Comparison of ENCODE assay signal across 10 mouse cellular contexts in genomic region chr13:105444238-105444894, GRCm38 (mm10). TPM values are rescaled to one million over a fixed set of nuclear protein-coding genes. Genes with fewer than 3 reads are reported as not detected.
DNase-seq lines count a peak whose midpoint lies in the region; ATAC-seq and TF ChIP-seq lines count a peak whose summit lies in the region.
"Had no signal": no experiment of that assay in that cellular context is flagged by ENCODE, and none has a peak within 500 bp of the region (broad histone marks: within the 10 kb centered on the region; RNA-seq: fewer than 3 reads in every experiment).

No protein-coding gene starts in this region.

- no peak overlapping the region for H3K27ac ChIP-seq in kidney, embryonic 15.5 days
- no peak overlapping the region for H3K27ac ChIP-seq in kidney, embryonic 16.5 days (ENCODE audit: low read length)
- H3K27ac ChIP-seq in forebrain, postnatal 0 days (ENCODE audit: low read depth, low read length) = no peak overlapping the region
- H3K27ac ChIP-seq in heart, embryonic 11.5 days (ENCODE audit: low read depth, low read length) = no peak overlapping the region

- H3K4me3 ChIP-seq in kidney, embryonic 15.5 days (replicated peaks) = no peak overlapping the region
- no peak overlapping the region for H3K4me3 ChIP-seq in kidney, embryonic 16.5 days (ENCODE audit: low read length)
- H3K4me3 ChIP-seq in forebrain, postnatal 0 days (ENCODE audit: low read depth, low read length) = peak overlapping the region; percentile 54
- no peak overlapping the region for H3K4me3 ChIP-seq in heart, embryonic 11.5 days (ENCODE audit: low read depth, low read length)

- H3K36me3 ChIP-seq in kidney, embryonic 15.5 days = no peaks in the 10 kb centered on the region
- no peaks in the 10 kb centered on the region for H3K36me3 ChIP-seq in kidney, embryonic 16.5 days (ENCODE audit: insufficient read depth, low read length)
- H3K36me3 ChIP-seq in forebrain, postnatal 0 days (ENCODE audit: insufficient read depth) = no peaks in the 10 kb centered on the region
- no peaks in the 10 kb centered on the region for H3K36me3 ChIP-seq in heart, embryonic 11.5 days (ENCODE audit: control insufficient read depth, insufficient read depth, low read length)

- no peak overlapping the region for H3K9ac ChIP-seq in kidney, embryonic 15.5 days
- H3K9ac ChIP-seq in kidney, embryonic 16.5 days (replicated peaks; ENCODE audit: low read length) = no peak overlapping the region
- H3K9ac ChIP-seq in forebrain, postnatal 0 days = peak overlapping the region; percentile 55
- H3K9ac ChIP-seq in heart, embryonic 11.5 days (ENCODE audit: low read depth, low read length) = no peak overlapping the region

- no peak overlapping the region for H3K4me2 ChIP-seq in kidney, embryonic 15.5 days
- no peak overlapping the region for H3K4me2 ChIP-seq in kidney, embryonic 16.5 days (replicated peaks; ENCODE audit: low read depth, low read length)
- H3K4me2 ChIP-seq in forebrain, postnatal 0 days (ENCODE audit: low read depth) = peak overlapping the region; percentile 97
- H3K4me2 ChIP-seq in heart, embryonic 11.5 days = no peak overlapping the region

- 1% methylated on average over 39 of the region's 39 CpGs for WGBS in kidney, embryonic 15.5 days
- WGBS in kidney, embryonic 16.5 days = 1% methylated on average over 39 of the region's 39 CpGs
- under 1% methylated on average over 39 of the region's 39 CpGs for WGBS in forebrain, postnatal 0 days
- 2% methylated on average over 39 of the region's 39 CpGs for WGBS in heart, embryonic 11.5 days (ENCODE audit: insufficient replicate concordance)

- no peaks in the 10 kb centered on the region for H3K9me3 ChIP-seq in kidney, embryonic 15.5 days (replicated peaks)
- no peaks in the 10 kb centered on the region for H3K9me3 ChIP-seq in kidney, embryonic 16.5 days (ENCODE audit: low read length)
- H3K9me3 ChIP-seq in forebrain, postnatal 0 days (ENCODE audit: low read length) = no peaks in the 10 kb centered on the region
- H3K9me3 ChIP-seq in heart, embryonic 11.5 days (replicated peaks; ENCODE audit: control insufficient read depth, low read length) = no peaks in the 10 kb centered on the region

- intact Hi-C loops in left cerebral cortex, postnatal 36 days (cut with DNase I) = loop anchor here (5.0 kb wide), 2 partner anchors 838 to 1473 kb away; no protein-coding TSS in a partner anchor

- peak; percentile 18; the same call in 1 of the 2 replicates for ATAC-seq in kidney, embryonic 15.5 days (replicated peaks; ENCODE audit: low FRiP score)
- ATAC-seq in kidney, embryonic 16.5 days (ENCODE audit: low FRiP score, low TSS enrichment) = no peak; the same call in 1 of the 2 replicates
- peak; percentile 48 for ATAC-seq in forebrain, postnatal 0 days
- no peak for ATAC-seq in heart, embryonic 11.5 days (replicated peaks; ENCODE audit: insufficient number of reproducible peaks, low FRiP score, low TSS enrichment)

- H3K4me1 ChIP-seq in kidney, embryonic 15.5 days = no peaks in the 10 kb centered on the region
- no peaks in the 10 kb centered on the region for H3K4me1 ChIP-seq in kidney, embryonic 16.5 days (ENCODE audit: insufficient read depth, low read length)
- peaks cover 3% of the 10 kb centered on the region; the same call in 1 of the 2 replicates for H3K4me1 ChIP-seq in forebrain, postnatal 0 days (ENCODE audit: insufficient read depth)
- H3K4me1 ChIP-seq in heart, embryonic 11.5 days (ENCODE audit: control insufficient read depth, insufficient read depth, low read length) = no peaks in the 10 kb centered on the region

- peaks cover 52% of the 10 kb centered on the region for H3K27me3 ChIP-seq in kidney, embryonic 15.5 days
- H3K27me3 ChIP-seq in kidney, embryonic 16.5 days (ENCODE audit: insufficient read depth, low read length) = peaks cover 46% of the 10 kb centered on the region
- peaks cover 11% of the 10 kb centered on the region; the same call in 1 of the 2 replicates for H3K27me3 ChIP-seq in forebrain, postnatal 0 days (ENCODE audit: insufficient read depth, low read length)
- H3K27me3 ChIP-seq in heart, embryonic 11.5 days (ENCODE audit: control insufficient read depth, insufficient read depth, low read length) = peaks cover 45% of the 10 kb centered on the region

- no peak for TF ChIP-seq CTCF in forebrain, postnatal 0 days (IDR thresholded peaks at IDR 0.05; ENCODE audit: low read depth)

- peak; percentile 34 for DNase-seq in forebrain, postnatal 0 days
- DNase-seq in left cerebral cortex, postnatal 36 days (ENCODE audit: low spot score in 2 of 2) = peak; percentile 55 to 67
- DNase-seq in right cerebral cortex, adult 18-20 months = peak; percentile 20
- DNase-seq in adipocyte (ENCODE audit: low spot score) = no peak
- no peak for DNase-seq in heart, postnatal 4 days
- DNase-seq: gastrocnemius, postnatal 36 days had no signal

RNA-seq across cellular contexts. Expression of gene Htr1a, which starts 0.9 kb away (rescaled TPM):
- 0.04 TPM in 1 of 2 replicates, not detected in the other for polyA plus RNA-seq in kidney, embryonic 15.5 days (2015; fragmentation: Nextera tagmentation; extraction: Ambion mirVana)
- polyA plus RNA-seq in kidney, embryonic 16.5 days (2015; fragmentation: Nextera tagmentation; extraction: Ambion mirVana) = not detected in 2 replicates
- 7.5 and 8.4 TPM in 2 replicates for total RNA-seq in forebrain, postnatal 0 days (2014; rRNA removed)
- polyA plus RNA-seq in forebrain, postnatal 0 days (2015; fragmentation: Nextera tagmentation; extraction: Ambion mirVana) = 3.1 and 4.7 TPM in 2 replicates
- total RNA-seq in left cerebral cortex, postnatal 36 days (2021) = 10 to 100 TPM; 12.7 to 15.2 TPM
- not detected in 2 replicates for polyA plus RNA-seq in heart, embryonic 11.5 days (2014; fragmentation: Nextera tagmentation; extraction: Ambion mirVana)
- total RNA-seq in heart, postnatal 4 days (2021) = not detected
- total RNA-seq: gastrocnemius, postnatal 36 days; MEL had no signal

Comparison
In these comparisons a context has a peak if more than half of its experiments do, and no peak if none do; other contexts are left out.
1. ATAC-seq: peak in kidney, embryonic 15.5 days (single experiment) and forebrain, postnatal 0 days (single experiment); none in kidney, embryonic 16.5 days (single experiment) and heart, embryonic 11.5 days (single experiment).
2. DNase-seq: peak in forebrain, postnatal 0 days (single experiment), left cerebral cortex, postnatal 36 days (2 of 2) and right cerebral cortex, adult 18-20 months (single experiment); none in adipocyte (single experiment) and heart, postnatal 4 days (single experiment).